In genomic region chr5:98069191-98069590, GRCm38 (mm10) we compare ENCODE assay signal across 12 mouse cellular contexts.
"Had no signal": no experiment of that assay in that cellular context is flagged by ENCODE, and none has a peak within 500 bp of the region (broad histone marks: within the 10 kb centered on the region; RNA-seq: fewer than 3 reads in every experiment).

No protein-coding gene starts in this region.

- H3K27me3 ChIP-seq: liver, embryonic 15.5 days; midbrain, embryonic 13.5 days had no signal

- DNase-seq: lung, adult 2 months; lung, postnatal 36 days; right cerebral cortex, adult 18-20 months; right cerebral cortex, postnatal 25 days; thymus, postnatal 4 days had no signal

- H3K4me3 ChIP-seq: left cerebral cortex, adult 2 months; limb, embryonic 10.5 days; liver, embryonic 15.5 days; midbrain, embryonic 13.5 days had no signal

- H3K9ac ChIP-seq: liver, embryonic 15.5 days; midbrain, embryonic 13.5 days had no signal

- H3K36me3 ChIP-seq: limb, embryonic 10.5 days; liver, embryonic 15.5 days; midbrain, embryonic 13.5 days had no signal

- H3K4me1 ChIP-seq: liver, embryonic 15.5 days; midbrain, embryonic 13.5 days had no signal

- H3K4me2 ChIP-seq: liver, embryonic 11.5 days; liver, embryonic 15.5 days; midbrain, embryonic 13.5 days had no signal

- H3K27ac ChIP-seq: left cerebral cortex, adult 2 months; limb, embryonic 10.5 days; liver, embryonic 15.5 days; midbrain, embryonic 13.5 days; stomach, postnatal 0 days had no signal

- H3K9me3 ChIP-seq: limb, embryonic 10.5 days; liver, embryonic 15.5 days; midbrain, embryonic 13.5 days had no signal

- ATAC-seq: lung, postnatal 0 days; midbrain, embryonic 13.5 days had no signal
